Mouse (Mus musculus): Measurements from ENCODE around the gene Olfm2.

Olfm2 gene

DNA sequence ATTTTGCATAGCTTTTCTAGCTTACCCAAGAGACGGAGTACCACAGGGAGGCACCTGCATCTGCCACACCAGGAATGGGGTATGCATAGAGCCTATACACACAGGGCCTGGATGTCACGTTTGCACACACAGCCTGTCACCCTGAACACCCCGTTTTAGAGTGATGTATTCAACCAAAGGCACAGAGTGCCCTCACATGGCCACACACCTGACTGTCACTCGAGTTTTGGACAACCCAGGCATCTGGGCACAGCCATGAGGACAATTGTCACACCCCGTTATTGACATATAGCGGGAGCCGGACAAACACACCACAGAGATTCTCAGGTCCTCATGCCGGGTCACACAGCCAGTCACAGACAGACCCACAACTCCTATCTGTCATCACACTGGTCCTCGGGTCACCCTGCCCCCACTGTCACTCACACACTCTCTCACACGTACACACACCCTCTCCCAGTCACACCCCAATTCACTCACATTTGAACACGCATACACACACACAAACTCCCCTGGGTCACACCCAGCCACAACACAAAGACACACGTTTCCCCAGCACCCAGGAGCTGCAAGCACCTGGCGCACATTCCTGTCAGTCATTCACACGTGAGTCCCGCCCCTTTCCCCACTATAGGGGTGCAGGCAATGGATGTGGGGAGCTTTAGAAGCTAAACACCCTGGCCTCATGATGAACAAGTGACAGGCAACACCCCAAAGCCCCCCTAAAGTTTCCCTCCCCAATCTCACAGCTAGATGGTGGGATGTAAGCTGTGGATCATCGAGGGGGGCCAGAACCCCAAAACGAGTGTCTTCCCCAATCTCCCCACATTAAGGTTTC is 801 bp downstream of the Olfm2 start:
- no peak for DNase-seq

DNA sequence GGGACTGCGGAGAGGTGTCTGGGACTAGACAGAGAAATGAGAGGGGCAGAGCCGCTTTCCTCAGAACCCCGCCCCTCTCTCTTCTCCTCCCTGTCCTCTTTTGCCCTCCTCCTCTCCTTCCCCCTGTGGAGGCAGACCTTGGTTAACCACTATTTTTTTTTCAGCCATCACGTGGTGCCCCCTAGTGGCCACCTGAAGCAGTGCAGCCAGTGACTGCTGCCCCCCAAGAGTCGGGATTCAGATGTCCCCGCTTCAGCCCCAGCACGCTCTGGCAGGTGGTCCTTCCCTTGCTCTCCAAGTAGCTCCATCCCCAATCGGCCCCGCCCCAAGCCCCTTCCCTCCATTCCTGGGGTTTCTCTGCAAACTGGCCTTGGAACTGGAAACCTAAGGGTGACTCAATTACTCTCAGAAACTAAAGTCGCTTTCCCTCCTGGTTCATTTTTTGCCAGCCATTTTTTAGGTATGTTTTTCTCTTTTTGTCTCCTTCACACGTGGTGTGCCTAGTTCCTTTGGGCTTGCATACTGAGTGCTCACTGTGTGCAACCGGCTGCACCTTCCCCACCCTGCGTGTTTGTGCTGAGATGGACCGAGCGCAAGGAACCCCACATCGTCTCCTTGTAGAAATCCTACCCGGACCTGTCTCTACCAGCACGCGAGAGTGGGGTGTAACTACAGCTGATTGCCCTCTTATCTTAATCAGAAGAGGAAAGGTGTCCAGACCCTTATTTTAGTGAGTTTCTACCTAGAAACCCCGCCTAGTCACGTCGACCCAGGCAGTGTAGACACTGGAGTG is 2.0 kb downstream of the Olfm2 start:
- peak; percentile 24 to 28 for DNase-seq

DNA sequence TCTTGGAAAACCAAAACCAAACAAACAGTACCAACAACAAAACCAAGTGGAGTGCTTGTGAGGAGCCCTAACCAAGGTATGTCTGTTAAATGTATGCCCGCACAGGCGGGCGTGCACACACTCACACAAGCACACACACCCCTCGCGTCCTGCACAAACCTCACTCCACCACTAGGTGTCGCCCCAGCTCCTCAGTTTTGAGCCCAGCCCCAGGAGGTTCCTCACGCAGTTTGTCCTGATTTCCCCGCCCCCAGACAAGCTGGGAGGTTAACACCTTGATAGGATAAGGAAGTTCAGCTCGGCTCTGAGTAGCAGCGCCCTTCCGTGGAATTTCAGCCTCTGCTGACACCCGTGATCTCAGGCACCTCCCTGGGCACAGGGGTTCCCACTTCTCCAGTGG is 5.7 kb downstream of the Olfm2 start:
- DNase-seq = peak; percentile 65 to 68

DNA sequence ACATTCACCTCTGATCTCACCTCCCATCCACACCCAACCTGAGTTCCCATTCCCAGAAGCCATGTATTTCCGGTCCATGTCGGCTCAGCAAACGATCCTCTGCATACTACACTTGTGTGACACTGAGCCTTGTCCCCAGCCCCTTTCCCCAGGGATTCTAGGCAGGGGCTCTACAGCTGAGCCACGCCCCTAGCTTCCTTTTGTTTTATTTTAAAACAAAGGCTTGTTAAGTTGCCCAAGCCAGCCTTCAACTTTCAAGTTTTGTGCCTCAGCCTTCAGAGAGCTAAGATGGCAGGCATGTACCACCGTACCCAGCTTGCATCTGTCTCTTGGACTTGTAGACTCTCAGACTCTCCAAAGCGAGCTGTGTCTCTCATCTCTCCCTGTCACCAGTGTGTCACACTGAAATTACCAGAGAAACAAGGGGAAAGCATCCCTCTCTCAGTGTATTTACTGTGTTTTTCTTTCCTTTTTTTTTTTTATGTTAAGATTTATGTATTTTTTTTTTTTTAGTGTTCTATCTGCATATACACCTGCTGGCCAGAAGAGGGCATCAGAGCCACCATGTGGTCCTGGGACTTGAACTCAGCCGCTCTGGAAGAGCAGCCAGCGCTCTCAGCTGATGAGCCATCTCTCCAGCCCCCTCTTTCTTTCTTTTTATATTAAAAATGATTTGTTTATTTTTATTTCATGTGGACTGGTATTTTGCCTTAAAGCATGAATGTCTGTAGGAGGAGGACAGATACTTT is 7.7 kb downstream of the Olfm2 start:
- no peak for DNase-seq

DNA sequence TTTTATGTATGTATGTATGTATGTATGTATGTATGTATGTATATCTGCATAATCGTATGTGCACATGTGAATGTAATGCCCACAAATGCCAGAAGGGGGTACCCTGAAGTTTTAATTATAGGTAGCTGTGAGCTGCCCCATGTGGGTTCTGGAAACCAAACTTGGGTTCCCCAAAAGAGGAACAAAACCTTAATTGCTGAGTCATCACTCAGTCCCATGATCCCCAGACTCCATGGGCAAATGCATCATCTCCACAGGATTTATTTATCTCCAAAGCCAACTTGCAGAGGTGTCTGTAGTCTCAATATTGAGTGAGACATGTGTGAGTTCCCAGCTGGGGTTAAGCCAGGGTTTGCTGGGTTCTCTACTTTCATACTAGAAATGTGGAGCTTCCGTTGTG is 8.9 kb downstream of the Olfm2 start:
- DNase-seq = no peak

DNA sequence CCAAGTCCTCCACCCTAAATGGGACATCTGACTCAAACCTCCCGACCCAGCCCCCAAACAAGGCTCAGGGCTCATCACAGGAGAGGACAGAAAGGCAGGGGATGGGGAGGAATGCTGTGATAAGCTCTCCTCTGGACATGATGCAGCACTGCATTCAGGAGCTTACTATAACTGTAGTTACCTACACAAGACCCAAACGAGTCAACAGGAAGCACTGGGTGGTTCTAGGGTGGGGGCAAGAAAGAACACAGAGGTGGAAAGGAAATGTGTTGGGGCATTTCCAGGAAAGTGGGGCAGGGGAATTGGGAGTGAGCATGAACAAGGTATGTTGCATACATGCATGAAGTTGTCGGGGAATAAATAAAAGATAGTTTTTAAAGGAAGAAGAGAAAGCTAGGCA is 11.5 kb downstream of the Olfm2 start:
- DNase-seq = no peak

DNA sequence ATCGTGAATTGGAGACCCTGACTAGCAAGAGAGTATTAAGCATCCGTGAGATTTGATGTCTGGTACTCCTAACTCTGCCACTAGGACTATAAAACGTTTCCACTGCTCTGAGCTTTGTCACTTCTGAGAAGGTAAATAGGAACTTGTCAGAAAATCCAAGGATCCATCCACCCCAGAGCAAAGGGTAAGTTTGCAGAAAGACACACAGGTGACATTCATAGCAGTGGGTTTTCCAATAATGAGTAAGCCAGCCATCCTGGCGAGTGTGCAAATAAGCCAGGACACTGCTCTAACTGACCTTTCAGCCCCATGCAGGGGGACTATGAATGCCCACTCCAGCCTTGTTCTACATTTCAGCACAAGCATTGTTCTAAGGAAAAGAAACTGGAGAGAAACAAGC is 14.4 kb downstream of the Olfm2 start:
- DNase-seq = no peak

DNA sequence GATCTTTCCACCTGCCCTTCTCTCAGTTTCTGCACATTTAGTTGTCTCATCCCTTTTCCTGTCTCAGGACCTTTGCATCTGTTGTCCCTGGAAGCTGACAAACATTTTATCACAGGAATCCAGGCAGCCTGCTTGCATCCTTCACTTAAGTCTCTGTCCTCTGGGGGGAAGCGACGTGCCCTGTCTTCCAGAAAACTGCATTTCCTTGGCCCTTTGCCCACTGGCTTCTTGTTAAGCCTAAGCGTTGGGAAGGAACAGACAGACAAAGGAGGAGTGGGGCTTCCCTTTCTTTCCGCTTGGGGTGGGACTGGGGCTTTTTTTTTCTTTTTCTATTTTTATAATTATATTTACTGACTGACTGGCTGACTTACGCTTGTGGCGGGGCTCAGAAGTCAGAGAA is 16.7 kb downstream of the Olfm2 start:
- DNase-seq = no peak

DNA sequence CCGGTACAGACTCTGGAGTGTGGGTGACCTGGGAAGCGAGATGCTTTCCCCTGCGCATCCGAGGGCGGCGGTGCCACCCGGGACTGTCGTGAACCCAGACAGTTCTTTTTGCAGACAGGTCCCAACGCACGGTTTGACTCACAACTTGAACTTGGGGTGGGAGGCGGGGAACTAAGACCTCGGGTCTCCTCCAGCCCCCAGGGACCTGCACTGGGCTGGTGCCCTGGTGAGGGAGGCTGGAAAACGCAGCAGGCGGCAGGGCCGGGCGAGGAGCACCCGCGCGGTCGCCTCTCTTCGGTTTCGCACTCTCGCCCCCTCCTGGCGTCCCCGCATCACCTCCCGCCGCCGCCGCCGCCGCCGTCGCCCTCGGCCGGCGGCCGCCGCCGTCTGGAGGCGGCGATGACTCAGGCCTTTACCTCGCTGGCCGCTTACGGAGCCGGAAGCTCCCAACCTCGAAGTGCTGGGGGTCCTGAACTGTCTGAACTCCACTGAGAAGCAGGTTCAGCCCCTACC is 18.5 kb downstream of the Olfm2 start:
- peak; percentile 49 to 51 for DNase-seq

DNA sequence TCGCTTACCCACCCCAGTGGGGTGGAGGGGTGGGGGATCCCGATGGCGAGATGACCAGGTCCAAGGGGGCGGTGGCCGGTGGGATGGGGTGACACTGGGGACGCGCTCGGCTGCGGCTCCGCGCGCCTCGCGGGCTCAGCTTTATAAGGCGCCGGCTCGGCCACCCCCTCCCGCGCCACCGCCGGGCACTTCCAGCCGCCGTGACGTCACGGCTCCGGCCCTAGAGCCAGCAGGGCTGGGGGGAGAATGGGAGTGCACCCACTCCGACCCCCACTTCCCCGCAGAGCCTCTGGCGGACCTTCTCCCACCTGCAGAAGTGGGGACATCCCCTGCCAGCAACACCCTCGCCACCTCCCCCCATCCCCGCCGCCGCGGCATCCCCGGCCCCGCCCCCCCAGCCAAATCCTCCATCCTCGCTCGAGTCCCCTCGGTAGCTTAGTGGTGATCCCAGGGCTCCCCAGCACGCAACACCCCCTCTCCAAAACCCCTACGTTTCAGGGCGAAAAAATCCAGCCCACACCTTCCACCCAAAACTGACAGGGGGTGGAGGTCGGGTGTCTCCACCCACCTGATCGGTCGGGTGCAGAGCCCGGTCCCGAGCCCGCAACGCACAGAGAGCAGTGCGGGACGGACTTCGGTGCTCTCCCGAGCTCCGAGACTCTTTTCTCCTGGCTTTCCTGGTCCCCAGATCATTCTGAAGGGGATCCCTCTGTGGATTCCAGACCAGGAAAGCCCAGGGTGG is 19.1 kb downstream of the Olfm2 start:
- DNase-seq = peak in 1 of 2 experiments; percentile 12

DNA sequence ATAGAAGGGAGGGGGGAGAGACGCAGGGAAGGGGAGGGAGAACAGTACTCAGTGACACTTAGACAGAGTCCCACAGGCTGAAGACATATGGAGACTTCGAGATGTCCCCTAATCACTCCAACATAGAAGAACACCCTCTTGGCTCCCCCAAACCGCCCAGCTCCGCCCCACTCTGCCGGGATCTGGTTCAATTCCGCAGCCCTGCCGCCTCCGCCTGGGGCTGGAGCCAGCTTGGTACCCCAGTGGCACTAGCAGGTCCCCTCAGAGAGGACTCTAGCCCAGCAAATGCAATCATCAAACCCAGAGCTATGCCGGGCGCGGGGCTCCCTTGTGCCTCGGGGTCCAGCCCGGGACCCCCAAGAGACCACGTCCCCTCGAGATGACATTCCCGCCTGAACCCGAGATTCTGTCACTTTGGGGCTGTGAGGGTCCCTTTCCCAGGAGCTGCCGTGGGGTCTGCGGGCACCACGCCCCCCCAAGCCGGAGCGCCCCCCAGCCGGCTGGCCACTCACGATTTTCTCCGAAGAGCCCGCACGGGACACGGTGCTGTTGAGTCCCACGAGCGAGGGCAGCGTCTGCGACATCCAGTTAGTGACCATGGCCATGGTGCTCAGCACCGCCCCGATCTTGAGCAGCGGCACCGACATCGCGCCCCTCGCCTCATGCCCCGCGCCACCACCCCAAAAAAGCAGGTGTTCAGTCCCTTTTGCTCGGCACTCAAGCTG is 19.9 kb downstream of the Olfm2 start:
- DNase-seq = no peak

DNA sequence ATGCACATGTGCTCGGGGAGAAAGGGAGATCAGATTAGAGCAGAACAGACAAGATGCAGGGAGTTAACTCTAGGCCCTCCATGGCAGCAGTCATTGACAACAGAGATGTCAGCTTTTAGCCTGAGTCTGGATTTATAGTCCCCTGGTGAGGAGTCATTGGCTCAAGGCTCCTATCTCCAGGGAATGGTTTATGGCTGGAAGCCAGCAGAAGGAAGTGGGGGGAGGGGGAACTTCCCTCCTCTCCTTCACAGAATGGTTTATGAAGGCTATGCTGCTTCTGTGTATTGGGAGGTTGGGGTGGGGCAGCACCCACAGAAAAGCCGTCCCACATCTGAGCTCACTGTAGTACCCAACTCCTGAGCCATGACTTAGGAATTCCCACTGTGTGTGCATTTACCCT is 24.6 kb downstream of the Olfm2 start:
- DNase-seq = no peak

DNA sequence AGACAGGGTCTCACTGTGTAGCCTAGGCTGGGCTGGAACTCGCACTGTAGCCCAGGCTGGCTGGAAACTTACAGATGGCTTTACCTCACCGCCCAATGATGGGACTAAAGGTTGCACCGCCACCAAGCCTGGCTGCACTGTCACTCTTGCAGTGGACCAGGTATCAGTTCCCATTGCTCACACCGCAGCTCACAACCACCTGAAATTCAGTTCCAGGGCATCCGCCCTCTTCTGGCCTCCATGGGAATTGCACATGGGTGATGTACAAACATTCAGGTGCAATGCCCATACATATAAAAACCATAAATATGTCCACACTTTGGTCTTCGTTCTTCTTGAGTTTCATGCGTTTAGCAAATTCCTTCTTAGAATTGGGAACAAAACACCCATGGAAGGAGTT is 30.8 kb downstream of the Olfm2 start:
- DNase-seq = peak in 1 of 2 experiments; percentile 19

DNA sequence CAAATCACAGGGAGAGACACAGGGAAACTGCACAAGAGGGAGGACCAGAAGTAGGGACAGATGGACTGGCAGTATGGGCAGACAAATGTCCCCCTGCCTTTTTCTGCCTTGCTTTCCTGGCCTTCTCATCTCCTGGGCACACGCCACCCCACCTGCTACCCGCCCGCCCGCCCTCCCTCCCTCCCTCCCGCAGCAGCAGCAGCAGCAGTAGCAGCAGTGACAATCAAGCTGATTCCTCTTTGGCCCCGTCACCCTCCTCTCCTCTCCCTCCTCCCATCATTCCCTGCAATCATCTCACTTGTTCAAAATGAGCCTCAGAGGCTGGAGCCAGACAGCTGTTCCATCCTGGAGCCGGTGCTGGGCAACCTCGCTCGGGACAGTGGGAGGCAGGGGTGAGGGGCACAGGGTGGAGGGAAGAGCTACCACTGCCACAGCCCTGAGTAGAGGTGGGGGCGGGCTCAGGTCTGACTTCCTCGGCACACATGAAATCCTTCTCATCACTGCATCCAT is 32.6 kb downstream of the Olfm2 start:
- no peak for DNase-seq

DNA sequence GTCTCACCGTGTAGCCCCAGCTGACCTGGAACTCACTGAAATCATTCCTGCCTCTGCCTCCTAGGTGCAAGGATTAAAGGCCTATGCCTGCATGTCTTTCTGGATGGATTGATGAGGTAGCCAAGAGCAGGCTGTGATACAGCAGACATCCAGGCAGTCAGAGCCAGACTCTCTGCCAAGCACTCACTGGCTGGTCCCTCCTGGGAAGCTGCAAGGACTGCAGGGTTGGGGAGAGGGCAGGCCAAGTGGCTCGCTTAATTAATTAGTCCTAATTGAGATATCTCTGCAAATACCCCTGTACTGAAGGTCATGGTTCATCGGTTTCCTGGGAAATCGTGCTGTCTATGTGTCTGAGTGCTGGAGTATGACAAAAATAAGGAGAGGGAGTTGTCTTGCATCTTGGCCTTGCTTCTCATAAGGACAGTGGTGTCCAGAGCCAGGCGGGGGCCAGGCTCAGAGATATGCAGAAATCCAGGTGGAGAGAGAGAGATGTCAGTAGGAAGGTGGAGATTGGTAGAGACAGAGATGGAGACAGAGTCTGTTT is 33.1 kb downstream of the Olfm2 start:
- DNase-seq = no peak

DNA sequence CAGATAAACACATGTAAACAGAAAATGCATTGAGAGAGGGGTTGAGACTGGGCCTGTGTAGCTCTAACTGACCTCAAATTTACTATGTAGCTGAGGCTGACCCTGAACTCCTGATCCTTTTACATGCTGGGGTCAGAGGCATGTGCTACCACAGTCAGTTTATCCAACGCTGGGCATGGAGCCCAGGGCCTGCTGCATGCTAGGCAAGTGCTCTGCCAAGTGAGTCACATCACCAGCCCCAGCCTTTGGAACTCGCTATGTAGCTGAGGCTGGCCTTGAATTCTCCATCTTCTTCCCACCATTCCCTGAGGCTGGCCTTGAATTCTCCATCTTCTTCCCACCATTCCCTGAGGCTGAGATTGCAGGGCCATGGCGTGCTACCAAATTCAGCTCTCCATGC is 35.7 kb downstream of the Olfm2 start:
- DNase-seq = no peak

DNA sequence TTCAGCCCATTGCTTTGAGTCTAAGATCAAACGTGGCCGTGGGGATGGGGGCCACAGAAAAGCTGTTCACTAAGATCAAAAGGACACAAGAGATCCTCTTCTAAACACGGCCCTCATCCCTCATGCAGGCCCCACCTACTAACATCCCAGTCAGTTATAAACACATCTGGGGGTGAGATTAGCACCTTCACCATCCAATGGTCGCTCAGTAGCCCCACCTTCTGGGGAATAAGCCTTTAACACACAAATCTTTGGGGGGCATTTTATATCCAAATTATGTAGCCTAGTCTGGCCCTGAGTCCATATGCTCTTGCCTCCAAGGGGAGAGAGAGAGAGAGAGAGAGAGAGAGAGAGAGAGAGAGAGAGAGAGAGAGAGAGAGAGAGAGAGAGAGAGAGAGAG is 40.2 kb downstream of the Olfm2 start:
- DNase-seq = peak; percentile 17 to 24

DNA sequence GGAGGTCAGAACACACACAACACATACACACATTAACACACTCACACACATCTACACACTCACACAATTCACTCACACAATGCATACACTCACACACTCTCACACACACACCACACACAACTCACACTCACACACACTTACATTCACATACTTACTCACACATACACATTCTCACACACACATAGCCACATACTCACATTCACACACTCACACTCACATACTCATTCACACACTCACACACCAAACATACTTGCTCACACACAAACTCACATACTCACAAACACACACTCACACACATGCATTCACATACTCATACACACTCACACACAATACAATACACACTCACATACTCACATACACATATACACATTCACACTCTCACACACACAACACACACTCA is 40.7 kb downstream of the Olfm2 start:
- no peak for DNase-seq

DNA sequence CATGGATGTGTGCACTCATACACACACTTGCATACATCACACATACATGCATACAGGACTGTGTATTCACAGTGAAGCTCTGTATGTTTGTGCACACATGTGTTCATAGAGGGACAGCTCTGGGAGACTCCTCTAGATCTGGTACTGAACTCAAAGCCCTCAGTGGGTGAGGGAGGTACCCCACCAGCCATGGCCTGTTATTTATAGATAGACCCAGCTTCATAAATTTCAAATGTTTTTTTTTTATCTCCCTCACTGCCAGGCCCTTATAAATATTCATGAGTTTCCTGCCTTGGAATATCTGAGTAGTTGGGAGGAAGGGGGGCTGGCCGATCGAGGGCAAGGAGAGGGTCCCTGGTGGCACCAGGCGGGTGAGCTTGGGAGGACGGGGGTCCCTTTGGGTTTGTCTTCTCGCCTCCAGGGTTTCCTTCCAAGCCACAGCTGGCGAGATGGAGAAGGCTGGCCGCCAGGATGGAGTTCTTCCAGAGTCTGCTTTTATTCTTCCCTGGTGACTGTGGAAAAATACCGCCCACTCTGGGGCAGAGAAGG is 42.2 kb downstream of the Olfm2 start:
- no peak for DNase-seq

DNA sequence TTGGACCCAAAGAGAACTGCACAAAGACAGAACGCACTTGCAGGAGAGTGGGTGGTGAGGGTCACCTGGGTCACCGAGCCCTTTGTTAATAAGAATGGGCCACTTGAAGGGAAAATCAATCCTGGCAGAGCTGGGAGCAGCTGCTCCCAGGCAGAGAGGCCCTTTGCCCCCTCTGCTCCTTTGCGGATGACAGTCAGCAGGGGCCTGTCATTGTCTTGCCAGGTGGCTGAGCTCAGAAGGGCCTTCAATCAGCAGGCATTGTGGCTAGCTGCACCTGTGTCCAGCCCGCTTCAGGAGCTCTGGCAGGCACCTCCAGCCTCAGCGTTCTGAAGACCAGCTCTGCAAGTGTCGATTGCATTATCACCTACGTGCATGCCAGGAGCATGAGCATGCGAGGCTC is 48.7 kb downstream of the Olfm2 start:
- DNase-seq = no peak

DNA sequence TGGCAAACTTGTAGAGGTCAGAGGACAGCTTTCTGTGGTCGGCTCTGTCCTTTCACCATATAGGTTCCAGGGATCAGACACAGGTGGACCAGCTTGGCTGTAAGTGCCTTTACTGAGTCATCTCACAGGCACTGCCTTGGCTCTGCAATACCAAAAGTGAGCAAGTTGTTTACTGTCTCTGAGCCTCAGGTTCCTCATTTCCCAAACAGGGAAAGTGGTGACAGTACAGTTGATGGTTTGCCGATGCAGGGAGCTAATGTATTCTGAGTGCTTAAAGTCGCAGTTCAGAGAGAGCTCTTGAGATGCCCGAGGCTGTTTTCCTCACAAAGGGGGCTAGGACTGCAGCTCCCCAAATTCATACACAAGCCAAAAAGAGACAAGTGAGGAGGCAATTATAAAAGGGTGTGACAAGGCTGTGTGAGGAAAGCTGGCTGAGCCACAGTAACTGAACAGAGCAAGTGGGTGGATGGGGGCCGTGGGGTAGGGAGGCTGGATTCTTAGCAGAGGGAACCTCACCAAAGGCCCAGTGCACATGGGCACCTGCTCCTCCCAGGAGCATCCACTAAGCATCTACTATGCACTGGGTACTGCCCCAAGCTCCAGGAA is 49.9 kb downstream of the Olfm2 start:
- no peak for DNase-seq
